Mouse (Mus musculus): Measurements from ENCODE around the gene Olfr685. TPM values are rescaled to one million over a fixed set of nuclear protein-coding genes. Genes with fewer than 3 reads are reported as not detected.

The Olfr685 gene
- polyA plus RNA-seq, 1 experiment from 2014 or later = not detected

Other genes starting within 250 kb of the Olfr685 start
- gene Olfr670, start 223.4 kb downstream of the Olfr685 start, polyA plus RNA-seq (2015; fragmentation: Nextera tagmentation; extraction: Ambion mirVana) = not detected in 2 replicates
- not detected in 2 replicates for gene Olfr671, start 206.9 kb downstream of the Olfr685 start, polyA plus RNA-seq (2015; fragmentation: Nextera tagmentation; extraction: Ambion mirVana)
- gene Olfr672, start 184.0 kb downstream of the Olfr685 start, polyA plus RNA-seq (2015; fragmentation: Nextera tagmentation; extraction: Ambion mirVana) = not detected in 2 replicates
- gene Olfr675, start 157.6 kb downstream of the Olfr685 start, polyA plus RNA-seq (2015; fragmentation: Nextera tagmentation; extraction: Ambion mirVana) = not detected in 2 replicates
- gene Olfr676, start 153.3 kb downstream of the Olfr685 start, polyA plus RNA-seq (2015; fragmentation: Nextera tagmentation; extraction: Ambion mirVana) = not detected in 2 replicates
- not detected in 2 replicates for gene Olfr677, start 134.6 kb downstream of the Olfr685 start, polyA plus RNA-seq (2015; fragmentation: Nextera tagmentation; extraction: Ambion mirVana)
- not detected in 2 replicates for gene Olfr678, start 121.5 kb downstream of the Olfr685 start, polyA plus RNA-seq (2015; fragmentation: Nextera tagmentation; extraction: Ambion mirVana)
- gene Olfr679, start 104.8 kb downstream of the Olfr685 start, polyA plus RNA-seq (2015; fragmentation: Nextera tagmentation; extraction: Ambion mirVana) = not detected in 2 replicates
- gene Olfr680-ps1, start 93.2 kb downstream of the Olfr685 start, polyA plus RNA-seq (2015; fragmentation: Nextera tagmentation; extraction: Ambion mirVana) = not detected in 2 replicates
- gene Olfr681, start 69.2 kb downstream of the Olfr685 start, polyA plus RNA-seq (2015; fragmentation: Nextera tagmentation; extraction: Ambion mirVana) = not detected in 2 replicates
- gene Olfr683, start 39.0 kb downstream of the Olfr685 start, polyA plus RNA-seq (2015; fragmentation: Nextera tagmentation; extraction: Ambion mirVana) = not detected in 2 replicates
- not detected in 2 replicates for gene Olfr684, start 22.4 kb downstream of the Olfr685 start, polyA plus RNA-seq (2015; fragmentation: Nextera tagmentation; extraction: Ambion mirVana)
- gene Olfr686, start 21.5 kb upstream of the Olfr685 start, polyA plus RNA-seq (2015; fragmentation: Nextera tagmentation; extraction: Ambion mirVana) = not detected in 2 replicates
- gene Olfr688, start 102.1 kb upstream of the Olfr685 start, polyA plus RNA-seq (2015; fragmentation: Nextera tagmentation; extraction: Ambion mirVana) = not detected in 2 replicates
- gene Olfr689, start 125.2 kb upstream of the Olfr685 start, polyA plus RNA-seq (2015; fragmentation: Nextera tagmentation; extraction: Ambion mirVana) = not detected in 2 replicates
- not detected in 2 replicates for gene Olfr690, start 148.1 kb upstream of the Olfr685 start, polyA plus RNA-seq (2015; fragmentation: Nextera tagmentation; extraction: Ambion mirVana)
- 0.13 and 0.21 TPM in 2 replicates for gene Olfr691, start 156.3 kb upstream of the Olfr685 start, polyA plus RNA-seq (2015; fragmentation: Nextera tagmentation; extraction: Ambion mirVana)
- gene Olfr692, start 182.2 kb upstream of the Olfr685 start, polyA plus RNA-seq (2015; fragmentation: Nextera tagmentation; extraction: Ambion mirVana) = not detected in 2 replicates
- gene Gm5901, start 189.0 kb upstream of the Olfr685 start, polyA plus RNA-seq (2015; fragmentation: Nextera tagmentation; extraction: Ambion mirVana) = not detected in 2 replicates
- gene Fam160a2, start 214.0 kb upstream of the Olfr685 start, polyA plus RNA-seq (2015; fragmentation: Nextera tagmentation; extraction: Ambion mirVana) = 46.3 and 47.8 TPM in 2 replicates
- not detected in 2 replicates for gene Cnga4, start 218.6 kb upstream of the Olfr685 start, polyA plus RNA-seq (2015; fragmentation: Nextera tagmentation; extraction: Ambion mirVana)
- gene Cckbr, start 239.7 kb upstream of the Olfr685 start, polyA plus RNA-seq (2015; fragmentation: Nextera tagmentation; extraction: Ambion mirVana) = 0.62 and 0.87 TPM in 2 replicates